Mouse (Mus musculus) mature B cell (primary cell): Measurements from ENCODE around the gene Arpc5l.

Source experiments
- in situ Hi-C: fragments of 300-500 bp; cut with MboI; formaldehyde crosslinking; loops from 2 replicates; pipeline ENCODE4 v1.14.3; 2019

Gene Arpc5l

GRCm38 (mm10) chr2:39004880-39005435 lies at the start of gene Arpc5l:
TSS of gene Arpc5l (plus strand) at chr2:39005348.
- in situ Hi-C loops = no loop called here

DNA sequence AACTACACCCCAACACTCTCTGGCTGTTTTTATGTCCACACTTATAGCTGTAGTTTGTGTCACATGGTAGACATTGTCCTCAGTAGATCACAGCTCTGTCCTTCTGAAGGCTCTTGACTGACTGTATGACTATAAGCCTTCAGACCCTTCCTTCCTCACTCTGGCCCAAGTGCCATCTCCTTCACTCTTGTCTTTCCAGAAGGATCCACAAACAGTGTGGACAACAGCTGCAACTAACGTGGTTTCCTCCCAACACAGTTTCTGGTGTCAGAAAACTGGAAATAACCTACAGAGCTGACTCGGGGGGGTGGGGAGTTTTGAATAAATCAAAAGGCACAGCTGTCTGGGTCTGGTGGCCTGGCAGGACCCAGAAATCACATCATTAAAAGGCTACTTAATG lies 49.1 kb upstream of the Arpc5l start:
- in situ Hi-C loops = no loop called here

- in situ Hi-C loops = no loop called here
These were observed 47.4 kb upstream of the Arpc5l start for GRCm38 (mm10) chr2:38957671-38958223.

GRCm38 (mm10) chr2:38964198-38964597 lies 41.0 kb upstream of the Arpc5l start:
- in situ Hi-C loops = no loop called here

DNA sequence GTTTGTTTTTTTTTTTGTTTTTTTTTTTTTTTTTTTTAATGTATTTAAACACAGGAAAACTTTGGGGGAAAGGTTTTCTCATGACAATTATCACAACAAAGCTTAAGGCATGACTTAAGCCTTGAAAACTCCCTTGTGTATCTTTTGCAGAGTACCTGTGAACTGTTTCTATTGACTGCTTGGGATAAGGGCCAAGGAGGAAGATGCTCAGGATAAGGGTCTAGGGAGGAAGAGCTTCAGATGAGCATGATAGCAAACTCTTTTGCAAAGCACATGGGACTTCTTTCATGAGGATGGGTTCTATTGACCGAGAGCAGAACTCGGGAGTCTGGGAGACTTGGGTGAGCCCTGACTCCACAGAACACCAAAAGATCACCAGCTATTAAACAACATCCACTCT lies 35.5 kb upstream of the Arpc5l start:
- in situ Hi-C loops = no loop called here

GRCm38 (mm10) chr2:38970057-38970456 lies 35.1 kb upstream of the Arpc5l start:
- in situ Hi-C loops = no loop called here

- in situ Hi-C loops = no loop called here
These were observed 31.9 kb upstream of the Arpc5l start for GRCm38 (mm10) chr2:38973223-38973622.

DNA sequence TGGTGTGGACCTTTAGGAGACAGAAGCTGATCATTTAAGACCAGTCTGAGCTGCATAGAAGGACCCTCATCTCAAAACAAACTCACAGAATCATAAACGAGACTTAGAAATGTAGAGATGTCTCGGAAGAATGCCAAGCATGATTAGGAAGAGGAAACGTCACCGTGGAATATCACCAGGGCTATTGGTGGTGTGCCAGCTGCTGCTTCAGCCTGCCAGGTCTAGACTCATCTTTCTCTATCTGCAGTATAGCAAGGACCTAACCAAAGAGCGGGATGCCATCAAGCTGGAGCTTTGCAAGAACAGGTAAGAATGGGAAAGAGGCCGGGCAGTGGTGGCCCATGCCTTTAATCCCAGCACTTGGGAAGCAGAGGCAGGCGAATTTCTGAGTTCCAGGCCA lies 31.4 kb upstream of the Arpc5l start:
- in situ Hi-C loops = no loop called here

DNA sequence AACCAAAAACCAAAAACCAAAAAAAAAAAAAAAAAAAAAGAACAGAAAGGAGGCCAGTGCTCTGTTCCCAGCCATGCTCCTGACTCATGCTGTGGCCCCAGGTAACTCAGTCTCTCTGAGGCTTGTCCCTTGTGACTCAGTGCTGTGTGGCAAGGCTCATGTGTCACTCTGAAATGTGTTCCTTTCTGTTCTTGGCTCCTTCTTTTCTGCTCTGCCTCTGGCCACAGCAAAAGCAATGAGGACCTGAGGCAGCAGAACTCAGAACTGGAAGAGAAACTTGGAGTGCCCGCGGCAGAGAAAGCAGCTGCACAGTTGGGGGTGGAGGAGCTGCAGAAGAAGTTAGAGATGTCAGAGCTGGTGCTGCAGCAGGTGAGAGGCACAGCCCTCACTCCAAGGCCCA lies 31.0 kb upstream of the Arpc5l start:
- in situ Hi-C loops = no loop called here

GRCm38 (mm10) chr2:38975181-38975580 lies 30.0 kb upstream of the Arpc5l start:
- in situ Hi-C loops = no loop called here

GRCm38 (mm10) chr2:38975941-38976805 lies 29.0 kb upstream of the Arpc5l start:
- in situ Hi-C loops = no loop called here

GRCm38 (mm10) chr2:38977837-38978236 lies 27.3 kb upstream of the Arpc5l start:
- in situ Hi-C loops = no loop called here

GRCm38 (mm10) chr2:38983456-38983855 lies 21.7 kb upstream of the Arpc5l start:
- in situ Hi-C loops = no loop called here

- in situ Hi-C loops = no loop called here
These were observed 18.6 kb upstream of the Arpc5l start for GRCm38 (mm10) chr2:38986580-38986979.

DNA sequence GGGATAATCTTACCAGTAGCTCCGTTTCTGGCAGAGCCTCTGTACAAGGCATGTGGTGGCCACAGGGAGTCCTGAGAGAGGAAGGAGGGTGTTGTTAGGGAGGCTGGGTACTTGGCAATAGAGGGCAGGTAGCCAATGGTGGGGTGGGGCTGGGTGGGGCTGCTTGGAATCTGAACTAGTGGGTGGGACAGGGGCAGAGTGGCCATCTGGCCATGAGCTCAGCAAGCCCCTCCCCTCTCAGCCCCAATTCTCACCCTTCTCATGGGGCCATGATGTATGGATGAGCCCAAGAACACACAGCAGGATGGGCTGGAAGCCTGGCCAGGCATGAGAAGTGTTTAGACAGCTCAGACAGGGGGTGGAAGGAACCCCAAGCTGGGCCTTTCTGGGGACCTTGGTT lies 17.8 kb upstream of the Arpc5l start:
- in situ Hi-C loops = no loop called here

GRCm38 (mm10) chr2:38987803-38988510 lies 17.2 kb upstream of the Arpc5l start:
- in situ Hi-C loops = no loop called here

- in situ Hi-C loops = no loop called here
These were observed 16.2 kb upstream of the Arpc5l start for GRCm38 (mm10) chr2:38988929-38989328.

DNA sequence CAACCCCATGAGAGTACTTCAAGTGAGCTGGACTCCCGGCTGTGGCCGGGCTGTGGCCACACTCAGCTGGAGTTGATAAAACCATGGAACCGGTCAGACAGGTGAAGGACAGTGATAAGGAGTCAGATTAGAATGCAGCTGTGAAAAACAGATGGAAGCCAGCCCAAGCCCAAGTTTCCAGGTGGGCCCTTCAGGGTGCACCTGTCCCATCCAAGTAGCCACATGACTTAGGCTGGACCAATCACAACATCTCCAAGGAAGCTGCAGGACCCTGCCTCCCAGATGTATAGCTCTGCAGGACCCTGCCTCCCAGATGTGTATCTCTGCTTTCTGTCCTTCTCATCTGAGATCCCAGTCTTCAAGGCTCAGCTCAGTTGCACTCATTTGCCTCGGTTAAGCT lies 13.1 kb upstream of the Arpc5l start:
- in situ Hi-C loops = no loop called here

DNA sequence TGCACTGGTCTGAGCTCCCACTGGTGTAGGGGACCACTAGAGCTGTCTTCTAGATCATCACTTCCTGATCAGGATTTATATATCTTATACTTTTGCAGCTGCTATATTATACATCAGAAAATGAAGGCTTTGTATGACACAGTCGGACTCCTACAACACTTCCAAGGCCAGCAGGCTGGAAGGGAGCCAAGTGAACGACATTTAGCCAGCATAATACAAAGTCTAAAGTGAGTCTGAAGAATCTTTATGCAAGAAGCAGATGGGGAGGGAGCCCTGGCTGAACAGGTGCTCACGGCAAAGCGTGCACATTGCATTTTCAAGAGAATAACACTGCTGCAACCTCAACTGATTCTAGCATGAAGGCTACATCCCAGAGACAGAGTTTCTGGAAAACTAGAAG lies 12.7 kb upstream of the Arpc5l start:
- in situ Hi-C loops = no loop called here

- in situ Hi-C loops = loop anchor here (5.0 kb wide), 1 partner anchor 70 kb away; the partner anchor contains the start of gene Nr6a1
These were observed 7.5 kb upstream of the Arpc5l start, which contains the start of gene Wdr38 for GRCm38 (mm10) chr2:38997386-38998374. TSS of gene Wdr38 (plus strand) at chr2:38997476.

DNA sequence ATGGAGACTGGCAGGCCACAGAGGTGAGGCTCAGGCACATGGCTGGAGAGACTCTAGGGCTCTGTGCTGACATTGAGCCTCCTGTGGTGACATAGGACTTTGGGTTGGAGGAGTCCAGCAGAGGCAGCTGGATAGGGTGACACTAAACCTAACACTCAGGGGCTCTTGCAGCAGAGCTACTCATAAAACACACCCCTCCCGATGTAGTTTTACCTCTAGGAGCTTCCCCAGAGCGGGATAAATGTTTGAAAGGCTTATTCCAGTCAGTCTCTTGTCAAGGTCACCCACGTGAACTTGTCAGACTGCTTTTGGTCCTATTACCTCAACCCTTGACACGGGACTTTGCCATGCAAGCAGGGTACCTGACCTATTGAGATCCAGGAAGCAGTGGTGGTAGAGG lies 5.8 kb upstream of the Arpc5l start:
- in situ Hi-C loops = loop anchor here (5.0 kb wide), 1 partner anchor 72 kb away; the partner anchor contains the start of gene Nr6a1
